Mouse (Mus musculus): ENCODE measurements around the gene Lrrc61. TPM values are rescaled to one million over a fixed set of nuclear protein-coding genes. Genes with fewer than 3 reads are reported as not detected.
"Not testable (repeated sequence)": the region's sequence is repeated elsewhere in the genome, so short reads cannot be mapped to it uniquely, and the experiment has no call there.

Lrrc61 gene
- 8.6 and 9.1 TPM in 2 replicates for polyA plus RNA-seq (2016; fragmentation: Nextera tagmentation; extraction: Ambion mirVana)

GRCm38 (mm10) chr6:48554280-48555103 lies at the start of gene Lrrc61:
TSS of gene Lrrc61 (plus strand) at chr6:48554796.
- Histone ChIP-seq H3K36me3 (peaks cover 18% of the 10 kb centered on the region), H3K4me3 (peak within 1 kb of the TSS; percentile 60), H3K4me1 (replicated peaks) (peaks cover 13% of the 10 kb centered on the region), H3K27ac (ENCODE audit: poor library complexity, severe bottlenecking) (peak within 1 kb of the TSS; percentile 97), H3K4me2 (peak within 1 kb of the TSS; percentile 73), H3K27me3 (replicated peaks) (no peaks in the 10 kb centered on the region), H3K9ac (peak within 1 kb of the TSS; percentile 70), H3K9me3 (replicated peaks) (no peaks in the 10 kb centered on the region)
- peak; percentile 91 for ATAC-seq (ENCODE audit: insufficient number of reproducible peaks, low FRiP score)
- under 1% methylated on average over 39 of the region's 39 CpGs for WGBS

- ATAC-seq (ENCODE audit: insufficient number of reproducible peaks, low FRiP score) = no peak
- no peak overlapping the region for H3K4me2 ChIP-seq
- no peak overlapping the region for H3K4me3 ChIP-seq
- no peak overlapping the region for H3K27ac ChIP-seq (ENCODE audit: poor library complexity, severe bottlenecking)
- WGBS = 68% methylated on average over 4 of the region's 4 CpGs
- peak overlapping the region; percentile 10; the same call in 1 of the 2 replicates for H3K9ac ChIP-seq
- H3K36me3 ChIP-seq = peaks cover 26% of the 10 kb centered on the region
- no peaks in the 10 kb centered on the region; the same call in 1 of the 2 replicates for H3K9me3 ChIP-seq (replicated peaks)
- no peaks in the 10 kb centered on the region for H3K27me3 ChIP-seq (replicated peaks)
- peaks cover 5% of the 10 kb centered on the region for H3K4me1 ChIP-seq (replicated peaks)
Measured at GRCm38 (mm10) chr6:48508087-48508486, 46.5 kb upstream of the Lrrc61 start.

- Histone ChIP-seq H3K9me3 (replicated peaks) (no peaks in the 10 kb centered on the region; the same call in 1 of the 2 replicates), H3K9ac (no peak overlapping the region), H3K4me3 (no peak overlapping the region), H3K27me3 (replicated peaks) (no peaks in the 10 kb centered on the region), H3K4me2 (no peak overlapping the region), H3K36me3 (peaks cover 49% of the 10 kb centered on the region), H3K27ac (ENCODE audit: poor library complexity, severe bottlenecking) (no peak overlapping the region), H3K4me1 (replicated peaks) (no peaks in the 10 kb centered on the region)
- 75% methylated on average over 4 of the region's 4 CpGs for WGBS
- no peak for ATAC-seq (ENCODE audit: insufficient number of reproducible peaks, low FRiP score)
Measured at GRCm38 (mm10) chr6:48510426-48510825, 44.2 kb upstream of the Lrrc61 start.

GRCm38 (mm10) chr6:48511861-48512260 lies 42.7 kb upstream of the Lrrc61 start:
- no peaks in the 10 kb centered on the region; the same call in 1 of the 2 replicates for H3K9me3 ChIP-seq (replicated peaks)
- ATAC-seq (ENCODE audit: insufficient number of reproducible peaks, low FRiP score) = no peak

GRCm38 (mm10) chr6:48524882-48525281 lies 29.7 kb upstream of the Lrrc61 start:
- not testable (repeated sequence) for H3K4me1 ChIP-seq (replicated peaks); H3K9ac ChIP-seq; H3K27me3 ChIP-seq (replicated peaks); H3K4me3 ChIP-seq; H3K4me2 ChIP-seq; H3K9me3 ChIP-seq (replicated peaks); H3K27ac ChIP-seq (ENCODE audit: poor library complexity, severe bottlenecking); ATAC-seq (ENCODE audit: insufficient number of reproducible peaks, low FRiP score)
- WGBS = 90% methylated on average over 16 of the region's 16 CpGs
- peaks cover 16% of the 10 kb centered on the region for H3K36me3 ChIP-seq

More at GRCm38 (mm10) chr6:48511861-48512260, 42.7 kb upstream of the Lrrc61 start:
- H3K4me1 ChIP-seq (replicated peaks) = no peaks in the 10 kb centered on the region
- 81% methylated on average over 7 of the region's 7 CpGs for WGBS
- no peak overlapping the region for H3K4me3 ChIP-seq
- H3K27me3 ChIP-seq (replicated peaks) = no peaks in the 10 kb centered on the region
- no peak overlapping the region for H3K27ac ChIP-seq (ENCODE audit: poor library complexity, severe bottlenecking)
- no peak overlapping the region for H3K9ac ChIP-seq
- peaks cover 64% of the 10 kb centered on the region for H3K36me3 ChIP-seq
- H3K4me2 ChIP-seq = no peak overlapping the region

GRCm38 (mm10) chr6:48527901-48528300 lies 26.7 kb upstream of the Lrrc61 start:
- WGBS = 62% methylated on average over 9 of the region's 9 CpGs

GRCm38 (mm10) chr6:48529261-48529660 lies 25.3 kb upstream of the Lrrc61 start:
- Histone ChIP-seq H3K27ac (ENCODE audit: poor library complexity, severe bottlenecking) (no peak overlapping the region), H3K4me1 (replicated peaks) (peaks cover 18% of the 10 kb centered on the region), H3K4me2 (no peak overlapping the region), H3K27me3 (replicated peaks) (no peaks in the 10 kb centered on the region), H3K4me3 (no peak overlapping the region), H3K9me3 (replicated peaks) (no peaks in the 10 kb centered on the region), H3K36me3 (peaks cover 17% of the 10 kb centered on the region), H3K9ac (no peak overlapping the region)
- 63% methylated on average over 14 of the region's 14 CpGs for WGBS
- no peak for ATAC-seq (ENCODE audit: insufficient number of reproducible peaks, low FRiP score)

More at GRCm38 (mm10) chr6:48527901-48528300, 26.7 kb upstream of the Lrrc61 start:
- no peak overlapping the region for H3K9ac ChIP-seq
- H3K9me3 ChIP-seq (replicated peaks) = no peaks in the 10 kb centered on the region
- H3K27ac ChIP-seq (ENCODE audit: poor library complexity, severe bottlenecking) = no peak overlapping the region
- no peaks in the 10 kb centered on the region for H3K27me3 ChIP-seq (replicated peaks)
- H3K4me1 ChIP-seq (replicated peaks) = peaks cover 18% of the 10 kb centered on the region
- ATAC-seq (ENCODE audit: insufficient number of reproducible peaks, low FRiP score) = no peak
- peaks cover 17% of the 10 kb centered on the region for H3K36me3 ChIP-seq
- no peak overlapping the region for H3K4me2 ChIP-seq
- H3K4me3 ChIP-seq = no peak overlapping the region

GRCm38 (mm10) chr6:48529871-48530440 lies 24.6 kb upstream of the Lrrc61 start:
- no peaks in the 10 kb centered on the region for H3K9me3 ChIP-seq (replicated peaks)
- no peak for ATAC-seq (ENCODE audit: insufficient number of reproducible peaks, low FRiP score)
- 75% methylated on average over 16 of the region's 16 CpGs for WGBS
- H3K9ac ChIP-seq = peak overlapping the region; percentile 20; the same call in 1 of the 2 replicates
- H3K4me3 ChIP-seq = no peak overlapping the region
- no peak overlapping the region for H3K4me2 ChIP-seq
- peaks cover 18% of the 10 kb centered on the region for H3K4me1 ChIP-seq (replicated peaks)
- H3K36me3 ChIP-seq = peaks cover 15% of the 10 kb centered on the region
- H3K27me3 ChIP-seq (replicated peaks) = no peaks in the 10 kb centered on the region
- no peak overlapping the region for H3K27ac ChIP-seq (ENCODE audit: poor library complexity, severe bottlenecking)

- no peak for ATAC-seq (ENCODE audit: insufficient number of reproducible peaks, low FRiP score)
Measured at GRCm38 (mm10) chr6:48530862-48531261, 23.7 kb upstream of the Lrrc61 start.

GRCm38 (mm10) chr6:48533475-48533874 lies 21.1 kb upstream of the Lrrc61 start:
- H3K27ac ChIP-seq (ENCODE audit: poor library complexity, severe bottlenecking) = no peak overlapping the region
- H3K36me3 ChIP-seq = peaks cover 7% of the 10 kb centered on the region; the same call in 1 of the 2 replicates
- peaks cover 34% of the 10 kb centered on the region for H3K4me1 ChIP-seq (replicated peaks)
- WGBS = 74% methylated on average over 2 of the region's 2 CpGs
- H3K27me3 ChIP-seq (replicated peaks) = no peaks in the 10 kb centered on the region
- ATAC-seq (ENCODE audit: insufficient number of reproducible peaks, low FRiP score) = no peak
- H3K9me3 ChIP-seq (replicated peaks) = no peaks in the 10 kb centered on the region
- no peak overlapping the region for H3K4me2 ChIP-seq
- no peak overlapping the region for H3K4me3 ChIP-seq
- H3K9ac ChIP-seq = no peak overlapping the region

More at GRCm38 (mm10) chr6:48530862-48531261, 23.7 kb upstream of the Lrrc61 start:
- Histone ChIP-seq H3K27me3 (replicated peaks) (no peaks in the 10 kb centered on the region), H3K4me3 (no peak overlapping the region), H3K27ac (ENCODE audit: poor library complexity, severe bottlenecking) (no peak overlapping the region), H3K36me3 (peaks cover 11% of the 10 kb centered on the region; the same call in 1 of the 2 replicates), H3K4me2 (no peak overlapping the region), H3K9me3 (replicated peaks) (no peaks in the 10 kb centered on the region), H3K9ac (no peak overlapping the region), H3K4me1 (replicated peaks) (peaks cover 18% of the 10 kb centered on the region)
- 57% methylated on average over 2 of the region's 2 CpGs for WGBS

- H3K4me3 ChIP-seq = no peak overlapping the region
- no peaks in the 10 kb centered on the region for H3K9me3 ChIP-seq (replicated peaks)
- H3K4me2 ChIP-seq = no peak overlapping the region
- WGBS = 77% methylated on average over 8 of the region's 8 CpGs
- ATAC-seq (ENCODE audit: insufficient number of reproducible peaks, low FRiP score) = no peak
- peaks cover 33% of the 10 kb centered on the region for H3K4me1 ChIP-seq (replicated peaks)
- no peak overlapping the region for H3K27ac ChIP-seq (ENCODE audit: poor library complexity, severe bottlenecking)
- H3K36me3 ChIP-seq = peaks cover 5% of the 10 kb centered on the region; the same call in 1 of the 2 replicates
- H3K9ac ChIP-seq = no peak overlapping the region
- H3K27me3 ChIP-seq (replicated peaks) = no peaks in the 10 kb centered on the region
Measured at GRCm38 (mm10) chr6:48534913-48535312, 19.7 kb upstream of the Lrrc61 start.

All from heart, embryonic 12.5 days (tissue).